Mouse (Mus musculus) neutrophil, adult 65 days (primary cell): ENCODE measurements around the gene Nfe2l2. TPM values are rescaled to one million over a fixed set of nuclear protein-coding genes. Genes with fewer than 3 reads are reported as not detected.

ENCODE experiments used
- total RNA-seq: library from RNA; stranded (reverse); gene quantifications from 2 replicates; pipeline ENCODE4 v1.2.4, GENCODE M21; 2023

Gene Nfe2l2
- total RNA-seq = 186 and 195 TPM in 2 replicates

DNA sequence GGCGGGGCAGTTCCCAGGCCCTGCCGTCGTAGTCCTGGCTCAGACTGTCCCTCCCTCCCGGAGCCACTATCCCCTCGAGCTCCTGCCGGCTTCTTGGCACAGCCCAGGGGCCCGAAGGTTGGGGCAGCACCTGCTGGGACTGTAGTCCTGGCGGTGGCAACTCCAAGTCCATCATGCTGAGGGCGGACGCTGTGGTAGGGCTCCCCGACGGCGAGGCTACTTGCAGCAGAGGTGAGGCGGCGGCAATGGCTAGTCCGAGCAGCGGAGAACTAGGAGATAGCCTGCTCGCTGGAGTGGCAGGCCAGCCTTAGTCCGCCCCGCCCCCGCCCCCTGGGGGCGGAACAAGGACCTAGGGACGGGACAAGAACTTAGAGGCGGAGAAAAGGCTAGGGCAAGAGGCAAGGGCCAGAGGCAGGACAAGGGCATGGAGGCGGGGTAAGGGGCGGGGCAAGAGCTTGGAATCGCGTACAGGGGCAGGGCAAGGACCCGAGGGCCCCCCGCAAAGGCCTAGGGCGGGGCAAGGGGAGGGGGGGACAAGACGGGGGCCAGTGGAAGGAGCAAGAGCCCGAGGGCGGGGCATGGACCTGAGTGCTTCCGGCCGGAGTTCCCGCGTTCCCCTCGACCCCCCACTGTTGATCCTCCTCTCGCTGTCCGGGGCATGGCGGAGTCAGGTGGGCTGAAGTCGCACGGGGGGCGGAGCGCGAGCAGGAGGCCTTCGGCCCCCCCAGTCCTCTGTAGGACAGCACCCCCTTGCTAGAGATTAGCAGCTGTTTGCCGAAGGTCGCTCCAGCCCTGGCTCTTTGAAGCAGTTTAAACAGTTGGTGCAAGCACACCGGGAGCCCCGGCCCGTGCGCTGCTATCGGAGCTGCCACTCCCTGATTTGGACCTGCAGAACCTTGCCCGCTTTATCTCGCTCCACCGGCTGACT is at the start of gene Nfe2l2:
Gene Nfe2l2 (minus strand): TSS at position 408 of the 928 bp plus-strand sequence.

GRCm38 (mm10) chr2:75658727-75659628 is 45.5 kb downstream of the Nfe2l2 start, which contains the start of gene Hnrnpa3:
TSS of gene Hnrnpa3 (plus strand) at chr2:75659261.

Other genes starting within 250 kb of the Nfe2l2 start
- 325 and 443 TPM in 2 replicates for gene Hnrnpa3, start 45.4 kb downstream of the Nfe2l2 start, total RNA-seq
- 105 and 117 TPM in 2 replicates for gene Agps, start 127.5 kb upstream of the Nfe2l2 start, total RNA-seq
- 1.7 TPM in 2 replicates for gene Ttc30b, start 233.9 kb upstream of the Nfe2l2 start, total RNA-seq